Mouse (Mus musculus) heart, postnatal 0 days (tissue): Measurements from ENCODE around the gene Kcnk1.

Source experiments
- CTCF ChIP-seq: IDR thresholded peaks from 2 replicates; pipeline ENCODE4 v1.5.1; 2016; ENCODE audit warnings: antibody characterized with exemption, control low read depth, low read depth
- EP300 ChIP-seq: IDR thresholded peaks from 2 replicates; pipeline ENCODE4 v1.6.1; 2016; ENCODE audit warnings: antibody characterized with exemption, low read depth

- no peak for TF ChIP-seq CTCF
- TF ChIP-seq EP300, result no peak
Measured at GRCm38 (mm10) chr8:125961790-125962189, 33.2 kb upstream of the Kcnk1 start.
